Mouse (Mus musculus): Measurements from ENCODE around the gene Lenep. TPM values are rescaled to one million over a fixed set of nuclear protein-coding genes. Genes with fewer than 3 reads are reported as not detected.
"Not testable (repeated sequence)": the region's sequence is repeated elsewhere in the genome, so short reads cannot be mapped to it uniquely, and the experiment has no call there.

Lenep gene
- polyA plus RNA-seq, 1 experiment from 2014 or later, result not detected

DNA sequence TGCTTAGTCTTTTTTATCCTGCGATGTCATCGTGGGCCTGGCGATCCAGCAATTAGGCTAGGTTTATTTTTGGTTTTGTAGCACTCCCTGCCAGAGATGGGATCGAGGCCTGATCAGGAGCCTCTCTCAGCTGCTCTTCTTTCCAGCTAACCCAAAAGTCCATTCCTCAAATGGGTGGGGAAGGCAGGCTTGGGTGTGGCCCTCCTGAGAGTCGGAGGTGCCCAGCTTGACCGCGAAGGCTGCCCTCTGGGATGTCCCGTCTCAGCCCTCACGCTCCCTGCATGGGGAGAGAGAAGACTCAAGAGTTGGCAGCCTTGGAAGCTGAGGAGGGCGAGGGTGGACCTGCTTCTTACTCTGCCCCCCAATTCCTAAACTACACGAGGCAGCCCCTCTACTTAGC, 31.9 kb upstream of the Lenep start:
- peaks cover 31% of the 10 kb centered on the region for H3K4me1 ChIP-seq (ENCODE audit: control insufficient read depth, low read depth, low read length)
- H3K9me3 ChIP-seq (replicated peaks; ENCODE audit: control insufficient read depth, low read length), result no peaks in the 10 kb centered on the region
- H3K4me3 ChIP-seq (ENCODE audit: low read depth, low read length), result no peak overlapping the region
- H3K27me3 ChIP-seq (ENCODE audit: control insufficient read depth, insufficient read depth, low read depth, low read length), result no peaks in the 10 kb centered on the region
- H3K9ac ChIP-seq (ENCODE audit: low read depth, low read length), result no peak overlapping the region
- H3K27ac ChIP-seq (ENCODE audit: low read length), result no peak overlapping the region
- no peak overlapping the region for H3K4me2 ChIP-seq (ENCODE audit: low read depth, low read length)
- H3K36me3 ChIP-seq (ENCODE audit: control insufficient read depth, insufficient read depth), result peaks cover 17% of the 10 kb centered on the region
- ATAC-seq (ENCODE audit: low read depth), result no peak
- whole genome bisulfite sequencing (ENCODE audit: insufficient replicate concordance), result 80% methylated on average over 11 of the region's 11 CpGs

DNA sequence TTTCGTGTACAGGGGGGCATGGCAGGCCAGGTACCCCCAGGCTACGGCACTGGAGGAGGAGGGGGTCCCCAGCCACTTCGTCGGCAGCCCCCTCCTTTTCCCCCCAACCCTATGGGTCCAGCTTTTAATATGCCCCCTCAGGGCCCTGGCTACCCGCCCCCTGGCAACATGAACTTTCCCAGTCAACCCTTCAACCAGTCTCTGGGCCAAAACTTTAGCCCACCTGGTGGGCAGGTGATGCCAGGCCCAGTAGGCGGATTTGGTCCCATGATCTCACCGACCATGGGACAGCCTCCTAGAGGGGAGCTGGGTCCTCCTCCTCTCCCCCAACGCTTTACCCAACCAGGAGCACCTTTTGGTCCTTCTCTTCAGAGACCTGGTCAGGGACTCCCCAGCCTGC, 30.0 kb upstream of the Lenep start:
- Histone ChIP-seq H3K27me3 (ENCODE audit: control insufficient read depth, insufficient read depth, low read depth, low read length) (no peaks in the 10 kb centered on the region), H3K4me3 (ENCODE audit: low read depth, low read length) (no peak overlapping the region), H3K4me1 (ENCODE audit: control insufficient read depth, low read depth, low read length) (peaks cover 31% of the 10 kb centered on the region), H3K36me3 (ENCODE audit: control insufficient read depth, insufficient read depth) (peaks cover 24% of the 10 kb centered on the region), H3K4me2 (ENCODE audit: low read depth, low read length) (no peak overlapping the region), H3K27ac (ENCODE audit: low read length) (no peak overlapping the region), H3K9me3 (replicated peaks; ENCODE audit: control insufficient read depth, low read length) (no peaks in the 10 kb centered on the region), H3K9ac (ENCODE audit: low read depth, low read length) (no peak overlapping the region)
- no peak for ATAC-seq (ENCODE audit: low read depth)
- whole genome bisulfite sequencing (ENCODE audit: insufficient replicate concordance), result 82% methylated on average over 7 of the region's 8 CpGs

DNA sequence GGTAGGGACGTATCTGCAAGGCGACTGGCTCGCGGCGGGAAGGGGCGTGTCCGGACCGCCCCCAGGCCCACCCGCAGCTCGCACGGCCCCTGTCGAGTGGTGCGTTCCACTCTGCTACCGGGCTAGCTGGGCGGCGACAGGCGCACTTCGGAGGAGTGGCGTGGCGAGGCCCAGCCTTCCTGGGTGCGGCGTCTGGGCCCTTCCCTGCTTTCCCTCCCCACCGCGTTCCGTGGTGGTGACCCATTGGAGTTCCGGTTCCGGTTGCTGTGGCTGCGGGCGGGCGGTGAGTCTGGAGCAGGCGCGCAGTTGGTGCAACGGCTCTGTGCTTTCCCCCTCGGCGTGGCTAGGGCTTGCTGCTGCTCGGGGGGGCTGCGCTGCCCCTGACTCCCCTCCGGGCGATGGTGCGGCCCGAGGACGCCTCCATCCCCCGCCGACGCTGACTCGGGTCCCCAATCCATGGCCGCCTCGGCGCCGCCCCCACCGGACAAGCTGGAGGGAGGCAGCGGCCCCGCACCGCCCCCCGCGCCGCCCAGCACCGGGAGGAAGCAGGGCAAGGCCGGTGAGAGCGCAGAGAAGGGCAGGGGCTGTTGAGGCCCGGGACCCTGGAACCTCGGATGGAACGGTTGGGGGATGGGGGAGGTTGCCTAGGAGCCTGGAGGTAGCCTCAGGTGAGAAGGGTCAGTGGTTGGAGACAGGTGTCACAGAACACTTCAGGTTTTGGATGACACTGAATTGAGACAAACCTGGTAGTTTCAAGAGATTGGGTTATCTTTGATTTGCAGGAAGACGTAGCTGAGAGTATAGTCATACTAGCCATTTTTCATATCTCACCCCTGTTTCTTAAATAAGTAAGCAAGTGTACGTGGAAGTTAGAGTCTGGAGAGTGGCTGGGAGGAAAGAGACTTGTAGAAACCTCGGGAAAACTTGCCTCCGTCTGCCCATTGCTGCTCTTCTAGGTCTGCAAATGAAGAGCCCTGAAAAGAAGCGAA, 27.9 kb upstream of the Lenep start, which contains the start of gene Pygo2:
Gene Pygo2 (plus strand): TSS at position 44 of the 989 bp plus-strand sequence.
- 2% methylated on average over 68 of the region's 68 CpGs for WGBS (ENCODE audit: insufficient replicate concordance)
- peak within 1 kb of the TSS; percentile 94 for H3K9ac ChIP-seq (ENCODE audit: low read depth, low read length)
- peak; percentile 98 for ATAC-seq (ENCODE audit: low read depth)

DNA sequence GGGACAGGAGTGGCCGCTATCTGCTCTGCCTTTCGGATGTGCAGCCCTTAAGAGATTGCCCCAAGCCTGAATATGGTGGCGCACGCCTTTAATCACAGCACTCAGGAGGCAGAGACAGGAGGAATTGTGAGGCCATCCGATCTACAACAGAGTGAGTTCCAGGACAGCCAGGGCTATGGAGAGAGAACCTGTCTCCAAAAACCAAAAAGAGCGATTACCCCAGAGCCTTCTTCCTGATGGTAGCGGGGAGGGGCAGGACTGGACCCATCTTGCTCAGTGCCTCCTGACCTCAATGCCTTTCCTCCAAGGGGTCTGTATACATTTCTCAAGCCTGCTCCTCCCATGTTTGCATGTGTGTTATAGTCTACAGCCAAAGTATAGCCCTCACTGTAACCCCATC, 26.4 kb upstream of the Lenep start:
- H3K4me1 ChIP-seq (ENCODE audit: control insufficient read depth, low read depth, low read length), result peaks cover 42% of the 10 kb centered on the region
- not testable (repeated sequence) for H3K9ac ChIP-seq (ENCODE audit: low read depth, low read length); H3K4me2 ChIP-seq (ENCODE audit: low read depth, low read length); H3K27ac ChIP-seq (ENCODE audit: low read length); H3K27me3 ChIP-seq (ENCODE audit: control insufficient read depth, insufficient read depth, low read depth, low read length); H3K9me3 ChIP-seq (replicated peaks; ENCODE audit: control insufficient read depth, low read length); ATAC-seq (ENCODE audit: low read depth); H3K4me3 ChIP-seq (ENCODE audit: low read depth, low read length)
- peaks cover 45% of the 10 kb centered on the region for H3K36me3 ChIP-seq (ENCODE audit: control insufficient read depth, insufficient read depth)
- WGBS (ENCODE audit: insufficient replicate concordance), result 92% methylated on average over 7 of the region's 7 CpGs

More for the DNA sequence above, 27.9 kb upstream of the Lenep start, which contains the start of gene Pygo2:
- peaks cover 36% of the 10 kb centered on the region for H3K36me3 ChIP-seq (ENCODE audit: control insufficient read depth, insufficient read depth)
- peak within 1 kb of the TSS; percentile 91 for H3K4me3 ChIP-seq (ENCODE audit: low read depth, low read length)
- peak within 1 kb of the TSS; percentile 86 for H3K27ac ChIP-seq (ENCODE audit: low read length)
- no peaks in the 10 kb centered on the region for H3K9me3 ChIP-seq (replicated peaks; ENCODE audit: control insufficient read depth, low read length)
- peaks cover 30% of the 10 kb centered on the region for H3K4me1 ChIP-seq (ENCODE audit: control insufficient read depth, low read depth, low read length)
- no peaks in the 10 kb centered on the region for H3K27me3 ChIP-seq (ENCODE audit: control insufficient read depth, insufficient read depth, low read depth, low read length)
- H3K4me2 ChIP-seq (ENCODE audit: low read depth, low read length), result peak within 1 kb of the TSS; percentile 91

DNA sequence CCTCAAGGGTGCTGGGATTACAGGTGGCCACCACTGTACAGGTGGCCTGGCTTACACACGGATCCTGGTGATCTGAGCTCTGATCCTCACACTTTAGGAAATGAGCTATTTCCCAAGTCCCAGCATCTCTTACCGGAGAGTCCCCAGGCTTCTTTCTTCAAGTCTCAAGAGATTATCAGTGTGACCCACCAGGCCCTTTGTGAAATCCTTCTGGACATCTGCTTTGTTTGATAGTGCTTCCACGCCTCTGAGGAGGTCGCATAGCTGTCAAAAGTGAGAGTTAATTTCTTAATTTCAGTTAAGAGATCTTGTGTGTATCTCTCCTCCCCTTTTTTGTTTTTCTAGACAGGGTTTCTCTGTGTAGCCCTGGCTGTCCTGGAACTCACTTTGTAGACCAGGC, 23.3 kb upstream of the Lenep start:
- H3K27me3 ChIP-seq (ENCODE audit: control insufficient read depth, insufficient read depth, low read depth, low read length), result no peaks in the 10 kb centered on the region
- H3K27ac ChIP-seq (ENCODE audit: low read length), result peak overlapping the region; percentile 84
- H3K4me1 ChIP-seq (ENCODE audit: control insufficient read depth, low read depth, low read length), result peaks cover 63% of the 10 kb centered on the region
- peak overlapping the region; percentile 40 for H3K4me2 ChIP-seq (ENCODE audit: low read depth, low read length)
- H3K9me3 ChIP-seq (replicated peaks; ENCODE audit: control insufficient read depth, low read length), result no peaks in the 10 kb centered on the region
- peak overlapping the region; percentile 18; the same call in 1 of the 2 replicates for H3K4me3 ChIP-seq (ENCODE audit: low read depth, low read length)
- H3K9ac ChIP-seq (ENCODE audit: low read depth, low read length), result peak overlapping the region; percentile 2; the same call in 1 of the 2 replicates
- no peak for ATAC-seq (ENCODE audit: low read depth)
- peaks cover 30% of the 10 kb centered on the region for H3K36me3 ChIP-seq (ENCODE audit: control insufficient read depth, insufficient read depth)
- 25% methylated on average over 4 of the region's 4 CpGs for WGBS (ENCODE audit: insufficient replicate concordance)

DNA sequence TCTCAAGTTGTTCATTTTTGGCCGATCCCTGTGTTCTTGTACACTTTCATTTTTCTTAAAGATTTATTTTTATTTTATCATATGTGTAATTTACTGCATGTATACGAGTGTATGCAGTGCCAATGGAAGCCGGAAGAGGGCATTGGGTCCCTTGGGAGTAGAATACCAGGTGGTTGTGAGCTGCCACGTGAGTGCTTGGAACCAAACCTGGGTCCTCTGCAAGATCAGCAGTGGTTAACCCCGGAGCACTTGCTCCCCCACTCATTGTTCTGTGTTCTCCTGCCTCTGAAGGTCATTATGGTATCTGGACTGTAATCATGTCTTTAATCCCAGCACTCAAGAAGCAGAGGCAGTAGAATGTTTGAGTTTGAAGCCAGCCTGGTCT, 22.5 kb upstream of the Lenep start:
- Histone ChIP-seq H3K9ac (ENCODE audit: low read depth, low read length) (no peak overlapping the region), H3K4me1 (ENCODE audit: control insufficient read depth, low read depth, low read length) (peaks cover 64% of the 10 kb centered on the region), H3K36me3 (ENCODE audit: control insufficient read depth, insufficient read depth) (peaks cover 30% of the 10 kb centered on the region), H3K4me3 (ENCODE audit: low read depth, low read length) (peak overlapping the region; percentile 7; the same call in 1 of the 2 replicates), H3K27me3 (ENCODE audit: control insufficient read depth, insufficient read depth, low read depth, low read length) (no peaks in the 10 kb centered on the region), H3K9me3 (replicated peaks; ENCODE audit: control insufficient read depth, low read length) (no peaks in the 10 kb centered on the region), H3K27ac (ENCODE audit: low read length) (peak overlapping the region; percentile 41), H3K4me2 (ENCODE audit: low read depth, low read length) (peak overlapping the region; percentile 40)
- 59% methylated on average over 5 of the region's 5 CpGs for WGBS (ENCODE audit: insufficient replicate concordance)
- no peak for ATAC-seq (ENCODE audit: low read depth)

DNA sequence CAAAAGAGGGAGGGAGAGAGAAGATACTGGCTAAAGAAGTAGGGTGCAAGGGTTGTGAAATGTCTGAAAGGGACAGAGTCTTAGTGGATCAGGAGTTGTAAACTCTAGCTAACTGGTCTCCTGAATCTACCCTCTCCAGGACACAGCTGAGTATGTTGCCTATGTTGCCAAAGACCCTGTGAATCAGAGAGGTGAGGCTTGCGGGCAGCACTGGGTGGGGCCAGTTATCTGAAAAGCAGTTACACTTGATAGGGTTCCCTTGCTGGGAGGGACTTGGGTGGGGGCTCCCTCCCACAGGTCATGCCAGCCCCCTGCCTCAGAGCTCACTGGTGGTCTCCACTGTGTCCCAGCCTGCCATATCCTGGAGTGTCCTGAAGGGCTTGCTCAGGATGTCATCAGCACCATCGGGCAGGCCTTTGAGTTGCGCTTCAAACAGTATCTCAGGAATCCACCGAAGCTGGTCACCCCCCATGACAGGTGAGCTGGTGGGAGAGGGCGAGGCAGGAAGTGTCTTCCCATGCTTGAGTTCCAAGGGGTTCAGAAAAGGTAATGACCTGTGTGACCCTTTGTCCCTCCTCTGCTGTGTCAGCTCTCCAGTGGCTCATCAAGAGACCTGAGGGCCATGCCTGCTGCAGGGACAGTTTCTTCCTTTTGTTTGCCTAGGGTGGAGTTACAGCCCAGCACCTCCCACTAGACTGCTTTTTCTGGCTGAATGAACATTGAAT, 22.0 kb upstream of the Lenep start:
- Histone ChIP-seq H3K27me3 (ENCODE audit: control insufficient read depth, insufficient read depth, low read depth, low read length) (no peaks in the 10 kb centered on the region), H3K4me1 (ENCODE audit: control insufficient read depth, low read depth, low read length) (peaks cover 65% of the 10 kb centered on the region), H3K4me3 (ENCODE audit: low read depth, low read length) (peak overlapping the region; percentile 7), H3K27ac (ENCODE audit: low read length) (peak overlapping the region; percentile 45), H3K9me3 (replicated peaks; ENCODE audit: control insufficient read depth, low read length) (no peaks in the 10 kb centered on the region), H3K4me2 (ENCODE audit: low read depth, low read length) (peak overlapping the region; percentile 40), H3K9ac (ENCODE audit: low read depth, low read length) (peak overlapping the region; percentile 37), H3K36me3 (ENCODE audit: control insufficient read depth, insufficient read depth) (peaks cover 30% of the 10 kb centered on the region)
- 54% methylated on average over 5 of the region's 5 CpGs for WGBS (ENCODE audit: insufficient replicate concordance)
- peak; percentile 28 for ATAC-seq (ENCODE audit: low read depth)

DNA sequence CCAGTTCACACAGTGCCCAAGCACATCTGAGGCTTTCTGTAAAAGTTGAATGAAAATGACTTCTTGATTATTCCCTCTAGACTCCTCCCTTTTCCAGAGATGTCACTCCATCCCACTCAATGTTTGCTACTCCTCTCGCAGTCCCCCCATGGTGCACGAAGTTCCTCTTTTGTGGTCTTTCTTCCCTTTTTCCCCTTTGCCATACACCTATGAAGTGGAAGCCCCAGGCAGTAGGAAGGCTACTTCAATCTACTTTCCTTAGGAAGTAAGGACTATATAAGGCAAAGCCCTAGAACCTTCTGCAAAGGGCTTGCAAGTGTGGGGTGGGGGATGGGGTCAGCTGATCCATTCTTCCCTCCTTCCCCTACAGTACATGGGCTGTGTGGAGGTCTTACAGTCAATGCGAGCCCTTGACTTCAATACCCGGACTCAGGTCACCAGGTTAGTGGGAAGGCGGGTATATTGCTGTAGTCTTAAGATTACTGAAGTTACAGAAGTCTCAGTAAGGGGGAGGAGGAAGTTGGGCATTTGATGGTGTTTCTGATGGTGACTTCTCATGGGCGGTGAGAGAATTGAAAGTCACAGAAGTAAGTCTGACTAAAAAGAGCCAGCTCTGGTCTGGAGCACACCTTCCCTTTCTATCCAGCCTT, 20.1 kb upstream of the Lenep start:
- Histone ChIP-seq H3K27ac (ENCODE audit: low read length) (peak overlapping the region; percentile 37; the same call in 1 of the 2 replicates), H3K36me3 (ENCODE audit: control insufficient read depth, insufficient read depth) (peaks cover 24% of the 10 kb centered on the region), H3K9me3 (replicated peaks; ENCODE audit: control insufficient read depth, low read length) (no peaks in the 10 kb centered on the region), H3K27me3 (ENCODE audit: control insufficient read depth, insufficient read depth, low read depth, low read length) (no peaks in the 10 kb centered on the region), H3K4me2 (ENCODE audit: low read depth, low read length) (peak overlapping the region; percentile 79), H3K4me3 (ENCODE audit: low read depth, low read length) (peak overlapping the region; percentile 63), H3K4me1 (ENCODE audit: control insufficient read depth, low read depth, low read length) (peaks cover 69% of the 10 kb centered on the region), H3K9ac (ENCODE audit: low read depth, low read length) (0 out of 2 replicates have a peak overlapping the region, but pooled peaks have one; percentile 13)
- 34% methylated on average over 6 of the region's 6 CpGs for WGBS (ENCODE audit: insufficient replicate concordance)
- no peak for ATAC-seq (ENCODE audit: low read depth)

Measured in liver, embryonic 16.5 days (tissue).